Mouse (Mus musculus): ENCODE results near the gene Nhlrc3. TPM values are rescaled to one million over a fixed set of nuclear protein-coding genes. Genes with fewer than 3 reads are reported as not detected.

The Nhlrc3 gene
- polyA plus RNA-seq, 1 experiment from 2014 or later: 8.4 TPM

GRCm38 (mm10) chr3:53450666-53451065, 12.5 kb downstream of the Nhlrc3 start:
- DNase-seq (ENCODE audit: low spot score): no peak
- Histone ChIP-seq H3K4me3 (no peak overlapping the region), H3K27me3 (ENCODE audit: insufficient read depth, poor library complexity, severe bottlenecking) (no peaks in the 10 kb centered on the region), H3K27ac (no peak overlapping the region), H3K36me3 (peaks cover 55% of the 10 kb centered on the region), H3K4me1 (no peaks in the 10 kb centered on the region), H3K9me3 (no peaks in the 10 kb centered on the region)
- 91% methylated on average over 11 of the region's 11 CpGs for WGBS

- no peaks in the 10 kb centered on the region for H3K9me3 ChIP-seq
- no peaks in the 10 kb centered on the region for H3K27me3 ChIP-seq (ENCODE audit: insufficient read depth, poor library complexity, severe bottlenecking)
- 33% methylated on average over 2 of the region's 2 CpGs for WGBS
- DNase-seq (ENCODE audit: low spot score): no peak
- no peaks in the 10 kb centered on the region for H3K4me1 ChIP-seq
- H3K36me3 ChIP-seq: peaks cover 31% of the 10 kb centered on the region
- no peak overlapping the region for H3K27ac ChIP-seq
- H3K4me3 ChIP-seq: no peak overlapping the region
Measured at GRCm38 (mm10) chr3:53448208-53448607, 14.9 kb downstream of the Nhlrc3 start.

GRCm38 (mm10) chr3:53446801-53447200, 16.3 kb downstream of the Nhlrc3 start:
- WGBS: 73% methylated on average over 3 of the region's 3 CpGs
- Histone ChIP-seq H3K36me3 (peaks cover 17% of the 10 kb centered on the region), H3K4me1 (no peaks in the 10 kb centered on the region), H3K9me3 (no peaks in the 10 kb centered on the region), H3K27ac (no peak overlapping the region), H3K4me3 (no peak overlapping the region), H3K27me3 (ENCODE audit: insufficient read depth, poor library complexity, severe bottlenecking) (no peaks in the 10 kb centered on the region)
- no peak for DNase-seq (ENCODE audit: low spot score)

- WGBS: 87% methylated on average over 5 of the region's 5 CpGs
- H3K4me3 ChIP-seq: no peak overlapping the region
- no peaks in the 10 kb centered on the region for H3K4me1 ChIP-seq
Measured at GRCm38 (mm10) chr3:53445540-53445939, 17.6 kb downstream of the Nhlrc3 start.

GRCm38 (mm10) chr3:53436550-53436949, 26.6 kb downstream of the Nhlrc3 start:
- WGBS: 74% methylated on average over 5 of the region's 5 CpGs
- no peak overlapping the region for H3K4me3 ChIP-seq
- H3K9me3 ChIP-seq: no peaks in the 10 kb centered on the region
- DNase-seq (ENCODE audit: low spot score): no peak
- no peak overlapping the region for H3K27ac ChIP-seq
- H3K36me3 ChIP-seq: no peaks in the 10 kb centered on the region
- H3K27me3 ChIP-seq (ENCODE audit: insufficient read depth, poor library complexity, severe bottlenecking): no peaks in the 10 kb centered on the region
- no peaks in the 10 kb centered on the region for H3K4me1 ChIP-seq

More at GRCm38 (mm10) chr3:53445540-53445939, 17.6 kb downstream of the Nhlrc3 start:
- no peak for DNase-seq (ENCODE audit: low spot score)
- Histone ChIP-seq H3K27me3 (ENCODE audit: insufficient read depth, poor library complexity, severe bottlenecking) (no peaks in the 10 kb centered on the region), H3K36me3 (peaks cover 5% of the 10 kb centered on the region; the same call in 1 of the 2 replicates), H3K27ac (no peak overlapping the region), H3K9me3 (no peaks in the 10 kb centered on the region)

GRCm38 (mm10) chr3:53434610-53435009, 28.5 kb downstream of the Nhlrc3 start:
- no peaks in the 10 kb centered on the region for H3K27me3 ChIP-seq (ENCODE audit: insufficient read depth, poor library complexity, severe bottlenecking)
- no peaks in the 10 kb centered on the region for H3K4me1 ChIP-seq
- 77% methylated on average over 3 of the region's 3 CpGs for WGBS
- no peaks in the 10 kb centered on the region for H3K36me3 ChIP-seq
- H3K9me3 ChIP-seq: no peaks in the 10 kb centered on the region
- no peak overlapping the region for H3K27ac ChIP-seq
- H3K4me3 ChIP-seq: no peak overlapping the region
- DNase-seq (ENCODE audit: low spot score): no peak

- WGBS: 48% methylated on average over 4 of the region's 4 CpGs
- H3K27me3 ChIP-seq (ENCODE audit: insufficient read depth, poor library complexity, severe bottlenecking): no peaks in the 10 kb centered on the region
- peaks cover 10% of the 10 kb centered on the region; the same call in 1 of the 2 replicates for H3K4me1 ChIP-seq
- H3K27ac ChIP-seq: no peak overlapping the region
- H3K36me3 ChIP-seq: no peaks in the 10 kb centered on the region
- H3K9me3 ChIP-seq: no peaks in the 10 kb centered on the region
- no peak for DNase-seq (ENCODE audit: low spot score)
- no peak overlapping the region for H3K4me3 ChIP-seq
Measured at GRCm38 (mm10) chr3:53423576-53423975, 39.6 kb downstream of the Nhlrc3 start.

GRCm38 (mm10) chr3:53422691-53423090, 40.4 kb downstream of the Nhlrc3 start:
- no peak for DNase-seq (ENCODE audit: low spot score)
- Histone ChIP-seq H3K27me3 (ENCODE audit: insufficient read depth, poor library complexity, severe bottlenecking) (no peaks in the 10 kb centered on the region), H3K27ac (no peak overlapping the region), H3K36me3 (no peaks in the 10 kb centered on the region), H3K4me3 (no peak overlapping the region), H3K4me1 (peaks cover 10% of the 10 kb centered on the region; the same call in 1 of the 2 replicates), H3K9me3 (no peaks in the 10 kb centered on the region)
- 33% methylated on average over 1 of the region's 1 CpGs for WGBS

- 85% methylated on average over 12 of the region's 12 CpGs for WGBS
Measured at GRCm38 (mm10) chr3:53421656-53422055, 41.5 kb downstream of the Nhlrc3 start.

GRCm38 (mm10) chr3:53417701-53418100, 45.4 kb downstream of the Nhlrc3 start:
- Histone ChIP-seq H3K4me3 (no peak overlapping the region), H3K27me3 (ENCODE audit: insufficient read depth, poor library complexity, severe bottlenecking) (no peaks in the 10 kb centered on the region), H3K36me3 (no peaks in the 10 kb centered on the region), H3K27ac (no peak overlapping the region), H3K4me1 (peaks cover 15% of the 10 kb centered on the region), H3K9me3 (no peaks in the 10 kb centered on the region)
- DNase-seq (ENCODE audit: low spot score): no peak
- 84% methylated on average over 7 of the region's 7 CpGs for WGBS

More at GRCm38 (mm10) chr3:53421656-53422055, 41.5 kb downstream of the Nhlrc3 start:
- Histone ChIP-seq H3K36me3 (no peaks in the 10 kb centered on the region), H3K9me3 (no peaks in the 10 kb centered on the region), H3K4me1 (peaks cover 10% of the 10 kb centered on the region; the same call in 1 of the 2 replicates), H3K27me3 (ENCODE audit: insufficient read depth, poor library complexity, severe bottlenecking) (no peaks in the 10 kb centered on the region), H3K4me3 (no peak overlapping the region), H3K27ac (no peak overlapping the region)
- no peak for DNase-seq (ENCODE audit: low spot score)

- DNase-seq (ENCODE audit: low spot score): no peak
- H3K27me3 ChIP-seq (ENCODE audit: insufficient read depth, poor library complexity, severe bottlenecking): no peaks in the 10 kb centered on the region
- 66% methylated on average over 5 of the region's 5 CpGs for WGBS
- H3K27ac ChIP-seq: no peak overlapping the region
- peaks cover 9% of the 10 kb centered on the region for H3K4me1 ChIP-seq
- H3K9me3 ChIP-seq: no peaks in the 10 kb centered on the region
- H3K4me3 ChIP-seq: no peak overlapping the region
- no peaks in the 10 kb centered on the region for H3K36me3 ChIP-seq
Measured at GRCm38 (mm10) chr3:53416036-53416506, 47.1 kb downstream of the Nhlrc3 start.

- peaks cover 9% of the 10 kb centered on the region for H3K4me1 ChIP-seq
- DNase-seq (ENCODE audit: low spot score): no peak
- no peak overlapping the region for H3K27ac ChIP-seq
- no peaks in the 10 kb centered on the region for H3K27me3 ChIP-seq (ENCODE audit: insufficient read depth, poor library complexity, severe bottlenecking)
- no peaks in the 10 kb centered on the region for H3K9me3 ChIP-seq
- WGBS: 71% methylated on average over 3 of the region's 3 CpGs
- H3K36me3 ChIP-seq: no peaks in the 10 kb centered on the region
- H3K4me3 ChIP-seq: no peak overlapping the region
Measured at GRCm38 (mm10) chr3:53413959-53414358, 49.2 kb downstream of the Nhlrc3 start.

GRCm38 (mm10) chr3:53413465-53413864, 49.7 kb downstream of the Nhlrc3 start:
- no peaks in the 10 kb centered on the region for H3K36me3 ChIP-seq
- no peak overlapping the region for H3K27ac ChIP-seq
- DNase-seq (ENCODE audit: low spot score): no peak
- H3K4me3 ChIP-seq: no peak overlapping the region
- H3K4me1 ChIP-seq: peaks cover 9% of the 10 kb centered on the region
- 80% methylated on average over 2 of the region's 2 CpGs for WGBS
- no peaks in the 10 kb centered on the region for H3K9me3 ChIP-seq
- H3K27me3 ChIP-seq (ENCODE audit: insufficient read depth, poor library complexity, severe bottlenecking): no peaks in the 10 kb centered on the region

GRCm38 (mm10) chr3:53412259-53412658, 50.9 kb downstream of the Nhlrc3 start:
- no peak overlapping the region for H3K27ac ChIP-seq
- no peaks in the 10 kb centered on the region for H3K36me3 ChIP-seq
- peaks cover 9% of the 10 kb centered on the region for H3K4me1 ChIP-seq
- no peak overlapping the region for H3K4me3 ChIP-seq
- H3K27me3 ChIP-seq (ENCODE audit: insufficient read depth, poor library complexity, severe bottlenecking): no peaks in the 10 kb centered on the region
- DNase-seq (ENCODE audit: low spot score): no peak
- H3K9me3 ChIP-seq: no peaks in the 10 kb centered on the region
- 84% methylated on average over 5 of the region's 5 CpGs for WGBS

Measured in heart, embryonic 10.5 days (tissue).